Mouse (Mus musculus) adrenal gland (tissue): ENCODE measurements around the gene Tmem178.

ENCODE experiments used
- intact Hi-C: fragments of 180-260 bp; cut with DNase I; formaldehyde crosslinking; loops from one replicate; pipeline ENCODE4 v1.15.1; 2025

Gene Tmem178

DNA sequence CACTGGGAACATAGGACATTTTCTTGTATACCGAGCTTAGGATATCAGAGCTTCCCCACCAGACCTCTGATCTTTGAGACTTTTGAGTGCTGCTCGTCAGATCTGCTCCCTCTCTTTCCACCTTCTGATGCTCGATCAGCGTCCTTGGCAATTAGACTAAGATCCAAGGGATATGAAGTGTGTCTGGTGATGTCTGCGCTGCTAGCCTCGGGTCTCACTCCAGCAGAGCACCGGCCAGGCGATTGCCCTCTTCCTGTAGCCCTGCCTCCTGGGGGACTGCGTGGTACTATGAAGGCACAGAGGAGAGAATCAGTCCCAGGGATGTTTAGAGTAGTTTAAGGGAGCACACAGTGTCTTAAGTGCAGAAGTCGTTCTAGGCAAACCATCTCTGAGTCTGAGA is 38.5 kb downstream of the Tmem178 start:
- intact Hi-C loops, result loop anchor here (2.0 to 10.0 kb wide), 4 partner anchors 106 to 361 kb away; no protein-coding TSS in a partner anchor

DNA sequence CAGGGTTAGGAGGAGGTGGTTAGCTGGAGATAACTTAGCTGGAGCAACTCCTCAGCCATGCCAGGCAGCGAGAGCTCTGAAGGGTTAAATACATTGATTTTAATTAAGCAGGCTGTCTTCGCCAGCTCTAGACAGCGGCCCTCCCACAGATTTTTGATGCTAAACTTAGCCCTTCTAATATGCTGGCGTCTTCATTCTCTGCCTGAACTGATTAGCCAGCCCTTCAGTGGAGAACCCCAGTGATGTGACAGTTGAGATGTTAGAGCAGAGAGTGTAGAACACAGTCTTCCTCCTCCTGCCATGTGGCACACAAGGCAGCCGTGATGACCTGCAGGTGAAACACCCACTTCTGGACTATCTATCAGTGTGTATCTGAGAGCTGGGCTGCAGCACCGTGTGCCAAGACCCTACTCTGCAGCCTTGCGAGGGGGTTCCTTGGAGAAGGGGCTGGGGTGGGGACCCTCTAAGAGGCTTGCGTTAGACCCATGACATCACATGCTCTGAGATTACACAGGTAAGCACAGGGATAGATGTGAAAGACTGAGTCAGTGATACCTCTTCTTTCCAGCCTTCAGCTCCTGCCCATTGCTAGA is 47.2 kb downstream of the Tmem178 start:
- intact Hi-C loops, result no loop called here

DNA sequence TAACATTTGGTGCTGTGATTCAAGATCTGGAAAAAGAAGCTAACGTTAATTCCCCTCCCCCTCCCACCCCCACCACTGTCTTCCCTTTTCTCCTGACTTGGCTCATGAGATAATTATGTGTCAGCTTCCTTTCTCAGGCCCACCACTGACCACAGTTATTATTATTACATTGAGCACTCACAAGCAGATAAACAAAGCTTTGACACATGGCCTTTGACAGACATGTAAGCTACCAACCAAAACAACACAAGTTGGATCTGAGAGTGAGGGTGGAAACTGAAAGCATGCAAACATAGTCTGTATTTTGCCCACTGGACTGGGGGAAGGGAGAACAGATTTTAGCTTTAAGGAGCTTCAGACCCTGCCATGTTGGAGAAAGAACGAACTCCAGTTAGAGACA is 52.8 kb downstream of the Tmem178 start:
- intact Hi-C loops, result no loop called here

DNA sequence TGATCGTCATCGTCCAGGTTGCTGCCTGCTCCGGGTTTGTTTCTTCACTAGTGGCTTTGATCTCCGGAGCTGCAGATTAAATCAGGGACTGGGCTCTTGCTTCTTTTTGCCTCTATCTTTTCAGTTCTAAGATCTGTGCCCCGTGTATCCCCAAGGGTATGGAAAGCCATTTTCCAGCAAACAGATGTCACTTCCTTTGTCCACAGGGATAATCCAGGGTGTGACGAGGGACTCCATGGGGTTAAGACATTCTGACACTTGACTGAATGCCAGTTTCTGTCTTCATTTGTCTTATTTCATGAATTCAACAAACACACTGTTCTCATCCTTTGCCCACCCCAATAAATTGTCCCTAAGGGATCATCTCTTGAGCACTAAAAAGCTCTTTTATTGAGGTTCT is 54.5 kb downstream of the Tmem178 start:
- intact Hi-C loops, result no loop called here

DNA sequence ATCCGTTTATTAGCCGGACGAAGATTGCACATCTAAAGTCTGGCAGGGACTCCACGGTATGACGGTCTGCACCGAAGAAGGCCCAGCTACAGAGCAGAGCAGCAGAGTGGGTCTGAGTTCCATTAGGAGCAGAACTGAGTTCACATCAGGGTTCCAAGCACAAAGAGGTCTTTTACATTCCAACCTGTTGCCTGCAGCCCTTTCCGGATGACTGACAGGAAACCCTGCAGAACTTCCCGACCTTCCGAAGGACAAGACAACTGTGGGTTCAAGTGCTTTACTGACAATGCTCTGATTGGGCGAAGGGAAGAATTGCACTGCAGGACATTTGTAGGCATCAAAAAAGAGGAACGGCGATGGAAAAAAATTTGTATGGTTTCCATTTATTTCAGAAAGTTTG is 56.6 kb downstream of the Tmem178 start:
- intact Hi-C loops, result no loop called here

DNA sequence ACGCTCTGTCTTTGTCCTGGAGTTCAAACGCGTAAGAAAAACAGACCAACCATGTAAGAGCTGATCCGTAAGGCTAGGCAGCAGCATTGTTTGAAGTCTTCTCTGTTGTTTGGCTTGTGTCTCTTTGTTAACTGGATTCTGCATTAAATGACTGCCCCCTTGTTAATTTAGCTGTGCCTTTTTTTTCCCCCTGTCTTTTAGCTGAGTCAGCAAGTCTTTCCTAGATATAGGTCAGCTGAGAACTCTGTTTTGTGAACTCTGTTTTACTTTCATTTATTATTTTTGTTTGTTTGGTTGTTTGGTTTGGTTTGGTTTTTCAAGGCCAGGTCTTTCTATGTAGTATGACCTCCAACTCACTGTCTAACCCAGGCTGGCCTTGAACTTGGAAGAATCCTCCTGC is 57.2 kb downstream of the Tmem178 start:
- intact Hi-C loops, result no loop called here

DNA sequence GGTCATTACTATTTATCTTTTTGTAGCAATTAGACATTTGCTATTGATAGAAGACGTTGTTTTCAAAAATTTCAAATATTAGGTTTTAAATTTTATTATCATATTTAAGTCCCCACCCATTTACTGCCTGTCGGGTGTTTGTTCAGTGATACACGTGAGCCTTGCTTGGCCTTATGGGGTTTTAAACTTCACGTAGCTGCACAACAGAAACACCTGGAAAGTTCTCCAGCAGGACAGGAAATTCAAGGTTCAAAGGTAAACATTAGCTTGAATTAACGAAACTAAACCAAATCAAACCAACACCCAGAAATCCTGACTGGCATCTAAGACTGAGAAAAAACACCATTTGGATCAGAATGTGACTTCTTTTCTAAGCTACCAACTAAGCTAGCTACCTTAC is 57.7 kb downstream of the Tmem178 start:
- intact Hi-C loops, result no loop called here

DNA sequence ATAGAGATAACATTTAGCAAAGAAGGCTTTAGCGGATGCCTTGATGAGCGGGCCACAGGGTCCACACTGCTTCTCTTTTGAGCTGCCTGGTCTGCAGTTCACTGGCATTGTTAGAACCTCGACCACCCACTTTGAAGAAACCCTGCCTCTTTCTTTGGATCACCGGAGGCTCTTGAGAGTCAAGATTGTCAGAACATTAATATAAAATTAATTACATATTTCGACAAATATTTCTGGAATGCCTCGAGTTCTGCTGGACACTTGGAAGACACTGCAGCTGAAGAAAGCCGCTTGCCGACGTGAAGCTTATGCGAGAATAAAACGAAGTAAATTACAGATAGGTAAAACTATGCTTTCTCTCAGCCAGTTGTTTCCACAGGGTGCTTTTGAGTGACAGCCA is 60.0 kb downstream of the Tmem178 start:
- intact Hi-C loops, result no loop called here

DNA sequence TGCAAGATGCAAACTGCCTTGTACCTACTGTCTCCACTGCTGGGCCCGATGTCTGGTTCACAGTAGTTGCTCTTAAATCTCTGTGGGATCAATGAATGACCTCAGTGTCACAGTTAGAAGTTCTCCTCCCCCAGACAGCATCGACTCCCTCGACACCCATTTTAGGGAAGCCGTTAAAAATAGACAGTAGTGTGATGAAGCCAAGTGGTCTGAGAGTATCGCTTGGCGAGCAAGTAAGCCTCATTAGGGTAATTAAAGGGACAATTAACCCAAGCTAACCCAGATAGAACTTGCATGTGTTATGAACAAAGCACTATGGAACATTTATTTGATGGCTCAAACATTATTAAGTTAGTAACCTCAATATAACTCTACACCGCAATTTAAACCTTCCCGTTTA is 60.9 kb downstream of the Tmem178 start:
- intact Hi-C loops, result no loop called here

DNA sequence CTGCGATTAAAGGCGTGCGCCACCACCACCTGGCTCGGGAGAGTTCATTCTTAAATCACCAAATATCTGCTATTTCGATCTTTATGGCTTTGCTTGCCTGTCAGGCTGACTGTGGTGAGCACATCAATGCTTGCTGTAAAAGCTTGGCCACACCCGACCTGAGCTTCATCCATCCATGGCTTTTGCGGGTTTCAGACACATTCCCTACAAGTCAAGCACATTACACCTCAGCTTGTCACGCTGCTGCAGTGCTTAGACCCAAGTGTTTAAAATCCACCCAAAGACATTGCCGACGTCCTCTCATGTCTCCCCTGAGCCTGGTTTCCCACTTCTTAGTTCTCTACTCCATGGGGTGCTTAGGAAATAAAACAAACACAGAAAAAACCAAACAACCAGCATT is 64.7 kb downstream of the Tmem178 start:
- intact Hi-C loops, result no loop called here

DNA sequence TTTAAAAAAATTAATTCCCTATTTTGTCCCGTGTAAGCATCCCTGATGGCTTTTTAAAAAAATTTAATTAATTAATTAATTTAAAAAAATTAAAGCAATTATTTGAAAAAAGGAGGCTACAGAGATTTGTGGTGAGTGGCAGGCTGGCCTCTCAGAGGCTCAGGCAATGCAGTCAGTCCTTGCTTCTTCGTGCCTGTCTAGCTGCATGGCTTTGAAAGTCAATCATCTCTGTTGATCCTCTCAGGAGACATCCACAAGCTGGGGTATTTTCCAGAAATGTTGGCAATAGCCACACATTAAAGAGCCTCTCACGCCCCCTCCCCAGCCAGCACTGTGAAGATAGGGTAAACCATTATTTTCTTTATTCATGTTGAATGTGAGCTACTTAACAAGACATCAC is 65.8 kb downstream of the Tmem178 start:
- intact Hi-C loops, result no loop called here

DNA sequence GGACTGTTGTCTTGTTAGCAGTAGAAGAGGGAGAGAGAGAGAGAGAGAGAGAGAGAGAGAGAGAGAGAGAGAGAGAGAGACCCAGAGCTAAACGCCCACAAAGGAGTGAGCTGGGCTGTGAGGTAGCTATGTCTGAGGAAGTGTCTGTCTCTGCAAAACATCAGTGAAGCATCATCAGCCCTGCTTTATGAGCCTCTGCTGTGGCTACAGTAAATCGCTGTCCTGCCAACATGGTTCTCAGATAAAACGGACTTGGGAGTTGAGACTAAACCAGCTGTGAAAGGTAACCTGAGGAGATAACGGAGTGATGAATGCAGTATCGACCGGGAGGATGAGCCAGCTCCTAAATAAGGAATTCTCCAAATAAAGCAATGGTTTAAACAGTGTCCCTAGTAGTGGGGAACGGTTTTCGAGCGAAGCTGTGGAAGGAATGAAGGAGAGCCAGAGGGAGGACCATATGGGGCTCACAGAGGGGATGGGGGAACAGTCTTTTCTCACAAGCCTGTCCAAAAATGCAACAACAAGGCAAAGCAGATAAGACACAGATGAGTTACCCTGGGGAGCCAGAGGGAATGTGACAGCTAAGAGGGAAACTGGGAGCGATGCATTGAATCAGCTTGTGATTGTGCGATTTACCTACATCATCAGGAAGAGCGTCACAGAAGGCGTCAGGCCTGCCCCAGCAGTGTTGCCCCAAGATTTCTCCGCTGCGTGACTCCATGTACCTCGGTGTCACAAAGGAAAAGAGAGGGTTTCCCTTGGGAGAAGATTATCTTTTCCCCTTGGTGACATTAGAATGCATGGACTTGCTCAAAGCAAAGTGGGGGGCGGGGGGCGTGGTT is 66.6 kb downstream of the Tmem178 start:
- intact Hi-C loops, result no loop called here

DNA sequence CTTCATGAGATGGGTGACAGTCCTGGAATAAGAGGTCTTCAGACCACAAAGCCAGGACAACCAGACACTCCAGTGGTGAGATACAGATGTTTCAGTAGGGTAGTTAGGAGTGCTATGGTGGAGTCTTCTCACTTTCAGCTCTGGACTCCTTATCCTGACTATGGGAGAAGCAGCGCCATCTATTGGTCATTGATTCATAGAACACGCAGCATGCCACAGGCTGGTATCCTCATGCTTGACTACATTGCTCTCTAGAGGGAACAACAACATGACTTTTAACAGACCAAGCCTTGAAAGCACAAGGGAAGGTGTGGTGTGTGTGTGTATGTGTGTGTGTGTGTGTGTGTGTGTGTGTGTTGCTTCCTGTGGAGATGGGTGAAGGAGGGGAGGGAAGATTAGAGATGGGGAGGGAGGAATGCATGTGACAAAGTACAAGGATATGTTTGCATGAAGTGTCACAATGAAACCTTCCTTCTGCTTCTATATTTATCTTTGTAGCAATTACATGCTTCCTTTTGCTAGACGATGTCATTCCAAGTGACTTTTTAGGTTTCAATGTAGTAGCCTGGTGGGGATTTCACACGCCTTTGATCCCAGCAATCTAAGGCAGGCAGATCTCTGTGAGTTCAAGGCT is 71.5 kb downstream of the Tmem178 start:
- intact Hi-C loops, result no loop called here

DNA sequence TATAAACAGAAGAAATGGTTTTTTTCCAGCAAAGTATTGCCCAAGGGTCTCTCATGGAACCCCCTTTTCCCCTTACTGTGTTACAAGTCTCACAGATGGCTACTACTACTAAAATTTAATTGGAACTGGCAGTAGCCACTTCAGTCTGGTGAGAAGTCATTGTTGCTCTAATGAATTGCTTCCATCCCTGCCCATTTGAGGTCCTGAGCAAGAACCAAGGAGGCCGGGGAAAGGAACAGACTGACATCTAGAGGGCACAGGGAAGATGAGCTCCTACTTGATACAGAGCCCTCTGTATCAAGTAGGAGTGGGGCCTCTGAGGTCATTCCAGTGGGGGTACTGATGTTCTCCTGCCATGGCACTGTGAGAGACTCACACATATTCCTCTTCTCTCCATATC is 72.7 kb downstream of the Tmem178 start:
- intact Hi-C loops, result no loop called here

DNA sequence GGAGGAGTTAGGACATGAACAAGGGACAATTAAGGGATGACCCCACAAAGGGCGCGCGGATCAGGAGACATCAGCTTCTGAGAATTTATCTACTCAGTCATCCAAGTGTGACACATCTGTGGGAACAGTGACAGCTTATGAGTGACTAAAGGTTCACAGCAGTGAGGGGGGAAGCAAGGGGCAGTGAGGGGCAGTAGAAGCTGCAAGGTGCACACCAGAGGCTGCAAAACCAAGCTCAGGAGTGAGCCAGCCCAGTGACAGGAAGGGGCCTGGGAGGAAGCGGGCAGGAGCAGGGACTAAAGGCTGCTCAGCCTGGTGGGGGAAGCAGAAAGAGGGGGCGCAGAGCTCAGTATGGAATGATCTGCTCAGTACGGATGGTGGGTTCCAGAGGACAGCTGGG is 82.9 kb downstream of the Tmem178 start:
- intact Hi-C loops, result no loop called here

DNA sequence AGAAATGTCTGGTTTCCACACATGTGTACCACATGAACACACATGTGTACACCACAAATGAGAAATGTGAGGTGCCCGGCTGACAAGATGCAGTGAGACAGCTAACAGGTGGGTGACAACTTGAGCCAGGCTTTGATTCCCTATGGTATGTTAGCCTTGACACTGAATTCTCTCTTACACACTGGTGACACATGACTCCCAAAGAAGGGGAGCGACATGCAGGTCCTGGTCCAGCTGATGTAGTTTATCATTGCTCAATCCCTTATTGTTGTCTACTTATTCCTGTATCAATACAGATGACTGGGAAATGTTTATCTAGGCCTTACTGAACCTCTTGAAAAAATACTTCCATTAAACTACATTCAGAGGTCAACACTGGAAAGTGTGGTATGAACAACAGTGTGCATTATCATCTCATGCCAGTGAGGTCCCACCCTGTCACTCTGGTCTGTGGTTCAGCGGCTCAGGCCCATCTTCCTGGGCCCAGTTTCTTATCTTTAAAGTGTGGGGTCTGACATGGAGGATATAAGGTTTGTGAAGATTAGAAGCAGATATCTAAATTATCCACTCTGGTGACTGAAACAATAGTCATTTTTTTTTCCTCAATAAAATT is 87.5 kb downstream of the Tmem178 start:
- intact Hi-C loops, result no loop called here

DNA sequence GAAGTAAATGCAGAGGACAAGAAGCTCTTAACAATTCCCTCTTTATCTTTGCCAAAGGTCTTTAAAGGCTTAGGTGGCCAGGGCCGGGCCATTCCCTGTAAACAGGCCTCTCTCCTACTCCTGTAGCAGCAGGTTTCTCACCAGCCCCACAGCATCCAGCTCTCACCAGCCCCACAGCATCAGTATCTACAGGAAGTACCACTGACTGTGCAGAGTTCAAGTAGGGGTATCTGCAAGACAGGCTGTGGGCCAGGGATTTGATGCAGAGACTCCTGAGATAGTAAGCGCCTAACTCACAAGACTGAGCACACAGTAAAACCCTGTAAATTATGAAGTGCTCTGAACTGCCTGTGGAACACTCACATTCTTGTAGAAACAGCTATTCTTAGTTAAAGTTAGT is 88.5 kb downstream of the Tmem178 start:
- intact Hi-C loops, result no loop called here

DNA sequence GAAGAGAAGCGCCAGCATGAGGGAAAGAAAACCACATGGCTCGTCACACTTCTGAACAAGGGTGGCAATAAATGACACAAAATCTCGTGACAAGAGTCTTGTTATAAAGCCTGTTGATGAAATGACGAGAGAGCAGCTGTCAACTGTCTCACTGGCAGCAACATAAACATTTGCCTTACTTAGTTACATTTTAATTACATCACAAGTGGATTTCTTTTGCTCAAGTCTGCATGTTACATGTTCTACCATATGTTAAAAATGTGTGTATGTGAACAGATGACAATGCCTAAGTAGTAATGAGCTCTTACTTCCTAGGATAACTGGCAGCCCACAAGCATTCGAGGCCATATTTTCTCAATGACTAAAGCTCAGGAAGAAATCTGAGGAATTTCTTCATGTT is 90.9 kb downstream of the Tmem178 start:
- intact Hi-C loops, result no loop called here

DNA sequence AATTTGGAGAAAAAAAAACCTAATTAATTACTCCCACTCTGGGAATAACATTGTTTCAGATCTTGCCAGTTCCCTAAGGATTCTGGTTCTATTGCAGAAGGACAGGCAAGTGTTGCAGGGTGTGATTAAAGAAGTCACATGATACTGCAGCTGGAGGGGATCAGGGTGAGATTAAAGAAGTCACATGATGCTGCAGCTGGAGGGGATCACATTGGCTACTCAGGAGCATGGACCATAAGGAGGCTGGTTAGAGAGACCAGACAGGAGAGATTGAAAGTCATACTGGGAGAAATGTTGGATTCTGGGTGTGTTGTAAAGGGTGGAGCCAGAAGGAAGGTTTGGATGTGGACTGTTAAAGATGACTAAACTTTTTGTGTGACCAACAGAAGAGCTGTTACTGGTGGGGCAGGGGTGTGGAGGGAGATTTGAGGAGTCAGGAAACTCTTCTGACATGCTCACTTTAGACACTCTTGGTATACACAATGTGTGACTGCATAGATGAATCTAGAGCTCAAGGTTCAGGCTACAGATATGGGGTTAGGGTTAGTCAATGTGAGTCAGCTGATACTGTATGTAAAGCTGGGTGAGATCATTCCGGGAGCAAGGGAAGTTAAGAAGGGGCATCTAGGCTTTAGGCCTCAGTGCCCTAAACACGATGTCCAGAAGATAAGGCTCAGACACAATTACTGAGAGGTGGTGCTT is 94.4 kb downstream of the Tmem178 start:
- intact Hi-C loops, result no loop called here

DNA sequence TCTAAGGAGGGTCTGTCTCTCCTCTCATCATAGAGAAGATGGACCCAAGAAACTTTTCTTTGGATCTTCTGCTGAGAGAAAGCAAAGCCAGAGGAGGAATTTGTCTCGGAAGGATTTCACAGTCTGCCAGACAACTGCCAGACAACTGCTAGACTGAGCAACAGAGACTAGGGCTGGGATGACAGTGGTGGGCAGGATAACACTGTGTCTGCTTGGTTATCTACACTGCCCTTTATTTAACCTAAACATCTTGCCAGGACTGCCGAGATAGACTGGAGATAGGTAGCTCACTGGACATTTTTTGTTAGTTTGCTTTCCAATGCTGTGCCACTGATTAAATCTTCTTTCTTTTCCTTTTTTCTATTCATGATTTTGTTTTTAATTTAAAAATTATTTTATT is 97.2 kb downstream of the Tmem178 start:
- intact Hi-C loops, result no loop called here

DNA sequence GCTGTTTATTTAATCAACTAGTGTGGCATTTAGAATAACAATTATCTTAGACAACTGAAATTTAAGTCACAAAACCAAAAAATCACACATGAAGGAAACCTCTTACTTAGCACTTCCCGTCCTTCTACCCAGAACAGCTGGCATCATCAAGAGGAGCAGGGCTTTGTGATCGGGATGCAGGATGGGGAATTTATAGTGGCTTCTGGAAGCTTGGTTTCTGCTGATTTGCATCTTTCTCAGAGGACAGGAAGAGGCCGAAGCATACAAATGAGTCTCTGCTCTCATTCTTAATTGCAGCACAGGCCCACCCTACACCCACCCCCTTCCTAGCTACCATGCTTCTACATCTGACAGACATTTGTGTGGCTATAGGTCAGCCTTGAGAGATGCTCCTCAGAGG is 99.9 kb downstream of the Tmem178 start:
- intact Hi-C loops, result no loop called here

DNA sequence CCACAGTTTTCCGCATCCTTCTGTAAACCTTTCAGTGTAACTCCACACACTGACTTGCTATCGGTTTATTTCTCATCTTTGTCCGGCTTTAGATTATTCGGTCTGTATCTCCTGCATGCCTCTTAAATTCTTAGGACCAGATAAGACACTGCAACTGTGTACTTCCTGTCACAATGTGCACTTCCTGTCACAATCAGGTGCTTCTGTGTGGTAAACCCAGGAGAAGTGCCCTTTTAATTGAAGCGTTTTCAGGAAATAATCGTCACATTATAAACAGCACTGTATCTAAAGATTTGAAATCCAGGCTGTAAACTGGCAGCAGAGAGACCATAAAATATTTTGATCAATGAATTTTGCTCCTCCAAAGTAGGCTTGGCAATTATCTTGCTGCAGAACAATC is 100.7 kb downstream of the Tmem178 start:
- intact Hi-C loops, result no loop called here
